Comparison of ENCODE assay signal across 8 mouse cellular contexts in genomic region chr6:97311599-97312544, GRCm38 (mm10). TPM values are rescaled to one million over a fixed set of nuclear protein-coding genes. Genes with fewer than 3 reads are reported as not detected.
A peak's percentile ranks its signal among the peaks of the same experiment; 100 is the strongest.
DNase-seq lines count a peak whose midpoint lies in the region; ATAC-seq and TF ChIP-seq lines count a peak whose summit lies in the region.

No protein-coding gene starts in this region.

- intact Hi-C loops in heart, postnatal 10 days (cut with DNase I) = loop anchor here (5.0 kb wide), 1 partner anchor 40 kb away; no protein-coding TSS in a partner anchor
- intact Hi-C loops in left cerebral cortex, postnatal 25 days (cut with DNase I) = no loop called here

- no peaks in the 10 kb centered on the region for H3K9me3 ChIP-seq in stomach, embryonic 14.5 days (ENCODE audit: control insufficient read depth, low read depth, low read length)

- peak; percentile 61 to 82 for DNase-seq in urinary bladder, adult 18-20 months (ENCODE audit: low spot score in 2 of 2)
- no peak for DNase-seq in urinary bladder, postnatal 10 days (ENCODE audit: low spot score)
- peak; percentile 71 to 72 for DNase-seq in heart, postnatal 10 days
- DNase-seq in kidney, postnatal 25 days = peak; percentile 74 to 86
- no peak for DNase-seq in left cerebral cortex, postnatal 25 days (ENCODE audit: low spot score in 2 of 2)

- no peaks in the 10 kb centered on the region; the same call in 1 of the 2 replicates for H3K4me1 ChIP-seq in embryonic fibroblast, embryonic 13.5 days (ENCODE audit: control insufficient read depth, insufficient read depth, low read length)
- H3K4me1 ChIP-seq in stomach, embryonic 14.5 days (ENCODE audit: control insufficient read depth, insufficient read depth, low read length) = no peaks in the 10 kb centered on the region

- H3K9ac ChIP-seq in stomach, embryonic 14.5 days (replicated peaks; ENCODE audit: low read depth, low read length) = peak overlapping the region; percentile 1; the same call in 1 of the 2 replicates

- peak overlapping the region; percentile 20 for H3K4me3 ChIP-seq in embryonic fibroblast, embryonic 13.5 days (ENCODE audit: insufficient read depth, low read length)
- H3K4me3 ChIP-seq in stomach, embryonic 14.5 days (ENCODE audit: low read depth, low read length) = peak overlapping the region; percentile 30

- H3K36me3 ChIP-seq in stomach, embryonic 14.5 days (ENCODE audit: control insufficient read depth, insufficient read depth, low read length) = no peaks in the 10 kb centered on the region

- no peak for TF ChIP-seq POLR2A in embryonic fibroblast, embryonic 13.5 days (IDR thresholded peaks at IDR 0.05; ENCODE audit: low read depth, low read length)

- peak; percentile 73 for ATAC-seq in megakaryocyte progenitor cell, adult 5-6 weeks (replicated peaks; ENCODE audit: poor library complexity)
- ATAC-seq in stomach, embryonic 14.5 days (ENCODE audit: insufficient number of reproducible peaks, insufficient read depth, low FRiP score, low read depth) = peak; percentile 85

- peak overlapping the region; percentile 52 for H3K4me2 ChIP-seq in stomach, embryonic 14.5 days (replicated peaks; ENCODE audit: low read depth, low read length)

- TF ChIP-seq CTCF in embryonic fibroblast, embryonic 13.5 days (IDR thresholded peaks at IDR 0.05; ENCODE audit: borderline replicate concordance, insufficient read depth, low read length) = no peak

- 2% methylated on average over 33 of the region's 33 CpGs for WGBS in stomach, embryonic 14.5 days

- no peaks in the 10 kb centered on the region for H3K27me3 ChIP-seq in stomach, embryonic 14.5 days (ENCODE audit: control insufficient read depth, insufficient read depth, low read length)

- H3K27ac ChIP-seq in embryonic fibroblast, embryonic 13.5 days (ENCODE audit: insufficient read depth, low read length) = no peak overlapping the region
- peak overlapping the region; percentile 52 for H3K27ac ChIP-seq in stomach, embryonic 14.5 days (ENCODE audit: low read length)

RNA-seq across cellular contexts. Expression of gene Lmod3, which starts 59.3 kb away (rescaled TPM):
- polyA plus RNA-seq in embryonic fibroblast, embryonic 13.5 days (2011; ENCODE audit: insufficient read length, low read depth, missing spikeins) = not detected in 2 replicates
- 10 to 100 TPM; 45.8 to 66.3 TPM for total RNA-seq in heart, postnatal 10 days (2021)
- total RNA-seq in megakaryocyte progenitor cell, adult 5-6 weeks (2015) = not detected in 2 replicates
- not detected in 2 replicates for total RNA-seq in megakaryocyte progenitor cell, adult 5-6 weeks (2017)
- polyA plus RNA-seq in stomach, embryonic 14.5 days (2014; fragmentation: Nextera tagmentation; extraction: Ambion mirVana) = not detected in 2 replicates
- total RNA-seq in left cerebral cortex, postnatal 25 days (2021) = not detected

Comparison
In these comparisons a context has a peak if more than half of its experiments do, and no peak if none do; other contexts are left out.
1. DNase-seq: peak in urinary bladder, adult 18-20 months (2 of 2), heart, postnatal 10 days (2 of 2) and kidney, postnatal 25 days (2 of 2); none in urinary bladder, postnatal 10 days (single experiment) and left cerebral cortex, postnatal 25 days (0 of 2).
2. RNA of gene Lmod3, which starts 59.3 kb away (total RNA-seq): 45.8 to 66.3 TPM in heart, postnatal 10 days; not detected in megakaryocyte progenitor cell, adult 5-6 weeks and not detected in left cerebral cortex, postnatal 25 days; every median in the first group is over 10 times any median in the second.